Mouse (Mus musculus) left cerebral cortex, adult 11 months (tissue): ENCODE results near the gene Aldh1l2.

Source experiments
- DNase-seq: peaks from one replicate; pipeline ENCODE4 v3.0.0; 2022; ENCODE audit warnings: low spot score

Aldh1l2 gene

GRCm38 (mm10) chr10:83457531-83457930, 76.4 kb downstream of the Aldh1l2 start:
- DNase-seq: no peak

- DNase-seq: no peak
Measured at GRCm38 (mm10) chr10:83448582-83448981, 85.4 kb downstream of the Aldh1l2 start.
